Mouse (Mus musculus): Measurements from ENCODE around the gene Map3k5.

The Map3k5 gene

DNA sequence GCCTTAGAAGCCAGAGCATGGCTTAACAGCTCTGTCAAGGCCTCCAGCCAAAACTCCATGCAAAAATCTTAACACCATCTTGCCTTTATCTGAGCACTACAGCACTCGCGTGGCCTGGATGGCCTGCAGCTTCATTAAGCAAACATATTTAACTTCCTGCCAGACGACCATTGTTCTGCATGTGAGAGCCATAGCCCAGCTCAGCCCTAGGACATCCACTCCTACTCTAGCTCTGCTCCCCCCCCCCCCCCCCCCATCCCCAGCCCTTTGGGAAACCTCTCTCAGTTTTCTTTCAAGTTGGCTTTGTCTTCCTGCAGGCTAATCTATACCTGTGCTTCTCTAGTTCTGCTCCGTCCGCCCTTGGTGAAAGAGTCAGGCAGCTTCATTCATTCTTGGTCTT, 67.7 kb downstream of the Map3k5 start:
- intact Hi-C loops (cut with DNase I) = no loop called here

DNA sequence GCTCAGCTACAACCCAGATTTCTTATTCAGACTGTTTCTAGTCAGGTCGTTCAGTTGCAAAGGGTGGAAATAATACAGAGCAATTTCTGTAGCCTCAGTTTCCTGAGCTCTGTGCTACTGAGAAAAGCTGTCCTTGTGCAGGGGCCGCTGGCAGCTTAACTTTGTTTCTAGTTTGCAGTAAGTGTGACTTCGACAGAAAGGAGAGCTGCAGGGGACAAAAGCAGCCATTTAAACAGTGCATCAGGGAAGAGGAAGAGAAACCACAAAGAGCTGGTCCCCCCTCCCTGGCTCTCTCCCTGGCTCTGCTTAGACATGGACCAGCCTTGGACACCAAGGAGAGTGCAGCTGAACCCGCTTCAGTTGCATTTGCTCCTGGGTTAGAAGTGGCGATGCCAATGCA, 68.7 kb downstream of the Map3k5 start:
- intact Hi-C loops (cut with DNase I) = no loop called here

DNA sequence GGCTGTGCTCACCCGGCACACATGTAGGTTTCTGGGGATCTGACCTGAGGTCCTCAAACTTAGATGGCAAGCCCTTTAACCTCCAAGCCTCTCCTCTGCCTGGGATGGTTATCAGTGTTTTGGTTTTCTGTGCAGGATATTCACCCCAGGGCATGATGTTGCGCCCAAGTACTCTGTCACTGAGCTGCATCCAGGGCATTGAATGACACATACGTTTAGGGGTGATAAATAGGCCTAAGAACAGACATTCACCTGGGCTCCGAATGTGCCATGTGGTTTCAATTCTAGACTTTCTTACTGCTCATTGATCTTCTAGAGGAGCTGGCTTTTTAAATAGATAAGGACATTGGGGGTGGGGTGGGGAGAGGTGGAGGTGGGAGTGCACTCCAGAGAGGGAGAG, 70.5 kb downstream of the Map3k5 start:
- intact Hi-C loops (cut with DNase I) = no loop called here

DNA sequence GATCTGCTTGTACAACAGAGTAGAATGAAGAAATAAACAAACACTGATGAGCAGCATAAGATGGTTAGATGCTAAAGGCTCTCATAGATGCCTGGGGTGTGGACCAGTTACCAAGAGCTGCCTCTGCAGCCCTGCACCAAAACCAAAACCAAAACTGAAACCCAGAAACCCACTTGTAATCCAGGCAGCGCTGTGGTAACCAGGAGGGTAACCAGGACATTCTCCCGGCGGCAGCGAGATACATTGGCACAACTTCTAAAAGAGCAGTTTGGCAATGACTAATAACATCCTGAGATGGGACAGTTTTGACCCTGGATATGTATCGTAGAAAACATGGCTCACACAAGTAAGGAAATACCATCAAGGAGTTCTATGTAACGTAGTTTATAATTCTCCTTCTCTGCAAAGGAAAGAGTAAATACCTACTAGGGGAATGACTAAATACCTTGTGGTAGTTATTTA, 71.2 kb downstream of the Map3k5 start:
- intact Hi-C loops (cut with DNase I) = no loop called here

DNA sequence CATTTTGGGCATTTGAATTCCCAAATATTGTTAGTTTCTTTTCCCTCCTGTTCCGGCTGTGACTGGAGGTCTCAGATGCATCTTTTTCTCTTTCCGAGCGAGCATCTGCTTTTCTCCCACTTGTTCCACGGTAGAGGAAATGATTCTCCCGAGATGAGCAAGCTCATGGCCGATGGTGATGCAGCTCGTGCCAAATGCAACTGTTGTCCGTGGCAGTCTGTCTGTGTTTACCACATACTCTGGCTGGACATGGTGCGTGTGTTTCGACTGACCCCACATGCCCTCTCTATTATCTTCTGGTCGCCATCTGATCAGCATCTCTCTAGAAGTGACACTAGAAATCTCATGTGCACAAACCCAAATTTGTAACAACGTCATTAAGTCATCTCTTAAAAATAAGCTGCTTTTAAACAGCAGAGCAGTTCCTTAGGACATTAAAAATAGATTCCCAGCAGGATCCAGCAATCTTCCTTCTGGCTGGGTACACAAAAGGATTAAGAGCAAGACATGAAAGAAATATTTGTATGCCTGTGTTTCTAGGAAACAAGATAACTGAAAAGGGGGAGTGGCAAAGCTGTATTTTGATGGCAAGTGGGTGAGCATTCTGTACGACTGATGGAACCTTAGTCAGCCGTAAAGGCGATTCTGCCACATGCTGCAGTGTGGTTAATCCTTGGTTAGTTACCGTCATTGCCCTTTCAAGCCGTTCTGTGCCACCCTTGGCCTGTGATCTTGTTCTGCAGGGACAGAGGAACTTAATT, 72.2 kb downstream of the Map3k5 start:
- intact Hi-C loops (cut with DNase I) = no loop called here

DNA sequence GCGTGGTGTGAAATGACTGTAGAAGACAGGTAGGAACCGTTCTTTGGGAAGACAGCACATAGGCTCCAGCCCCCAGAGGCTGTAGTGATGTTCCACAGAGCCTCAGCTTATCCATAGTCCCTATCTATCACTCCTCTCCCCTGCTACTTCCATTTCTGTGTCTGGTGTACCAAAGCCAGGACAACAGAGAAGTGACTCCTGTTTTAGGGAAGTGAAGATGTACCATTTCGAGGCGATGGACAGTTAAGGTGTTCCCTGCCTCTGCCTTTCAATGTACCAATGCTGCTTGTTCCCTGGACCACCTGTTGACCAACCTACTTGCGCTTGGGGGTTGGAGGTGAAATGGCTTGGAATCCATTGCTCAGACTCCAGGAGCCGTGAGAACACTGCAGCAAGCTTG, 75.0 kb downstream of the Map3k5 start:
- intact Hi-C loops (cut with DNase I) = no loop called here

DNA sequence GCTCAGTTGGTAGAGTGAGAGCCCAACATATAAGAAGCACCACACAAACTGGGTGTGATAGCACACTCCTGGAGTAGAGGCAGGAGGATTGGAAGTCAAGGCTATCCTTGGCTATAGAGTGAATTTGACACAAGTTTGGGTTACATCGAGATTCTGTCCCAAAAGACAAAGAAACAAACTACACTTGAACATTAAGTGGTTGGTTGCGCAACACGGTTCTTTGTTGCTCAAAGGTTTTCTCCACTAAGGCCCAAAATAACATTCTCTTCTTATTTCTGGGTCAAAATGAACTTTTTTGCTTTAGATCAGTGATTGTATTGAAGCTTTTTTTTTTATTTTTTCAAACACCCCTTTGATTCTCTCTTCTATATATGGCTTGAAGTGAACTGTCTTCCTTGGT, 75.7 kb downstream of the Map3k5 start:
- intact Hi-C loops (cut with DNase I) = loop anchor here (1.0 kb wide), 1 partner anchor 8 kb away; no protein-coding TSS in a partner anchor

DNA sequence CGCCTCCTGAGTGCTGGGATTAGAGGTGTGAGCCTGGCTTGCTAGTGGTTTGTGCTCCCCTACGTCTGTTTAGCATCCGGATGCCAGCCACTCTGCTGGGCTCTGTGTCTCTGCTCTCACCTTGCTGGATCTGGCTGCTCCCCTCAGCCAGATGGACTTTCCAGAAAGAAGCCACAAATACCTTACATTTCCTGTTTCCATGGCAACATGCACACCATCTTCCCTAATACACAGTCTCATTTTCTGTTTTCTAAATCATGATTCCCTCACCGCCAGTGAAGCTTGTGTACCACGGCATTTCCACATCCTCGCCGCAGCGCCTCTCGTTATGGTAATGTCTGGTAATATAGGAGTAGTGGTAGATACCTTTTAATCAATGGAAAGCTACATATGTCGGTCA, 84.1 kb downstream of the Map3k5 start:
- intact Hi-C loops (cut with DNase I) = loop anchor here (1.0 kb wide), 1 partner anchor 8 kb away; no protein-coding TSS in a partner anchor

DNA sequence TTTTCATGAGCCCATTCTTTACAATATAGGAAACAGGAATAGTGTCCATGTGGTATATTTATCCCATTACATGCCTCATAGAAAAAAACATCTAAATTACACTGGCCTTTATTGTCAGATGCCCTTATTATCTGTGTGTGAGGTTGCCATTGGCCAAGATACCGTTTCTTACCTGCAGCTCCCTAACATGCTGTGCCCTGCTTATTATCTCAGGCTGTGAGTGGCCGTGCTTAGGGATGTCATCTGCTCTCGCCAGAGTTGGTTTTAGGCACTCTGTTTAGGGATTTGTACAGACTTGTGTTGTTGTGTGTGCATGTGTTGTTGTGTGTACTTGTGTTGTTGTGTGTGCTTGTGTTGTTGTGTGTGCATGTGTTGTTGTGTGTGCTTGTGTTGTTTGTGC, 84.5 kb downstream of the Map3k5 start:
- intact Hi-C loops (cut with DNase I) = loop anchor here (1.0 kb wide), 1 partner anchor 9 kb away; no protein-coding TSS in a partner anchor

DNA sequence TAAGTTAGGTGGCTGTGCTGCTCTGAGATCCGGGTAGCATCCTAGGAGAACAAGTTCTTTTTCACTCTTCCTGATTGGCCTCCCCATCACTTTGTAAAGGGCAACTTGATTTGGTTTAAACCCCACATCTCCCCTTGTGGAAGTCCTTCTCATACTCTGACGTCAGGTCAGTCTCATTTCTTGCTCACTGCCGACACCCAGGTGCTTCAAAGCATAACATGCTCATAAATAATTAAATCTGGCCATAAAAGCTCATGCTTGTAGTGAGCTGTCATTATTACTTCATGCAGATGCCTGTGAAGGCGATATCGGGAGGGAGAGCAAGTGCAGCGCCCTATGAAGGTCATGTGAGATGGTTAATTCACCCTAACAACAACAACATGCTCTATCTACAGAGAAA, 87.0 kb downstream of the Map3k5 start:
- intact Hi-C loops (cut with DNase I) = no loop called here

DNA sequence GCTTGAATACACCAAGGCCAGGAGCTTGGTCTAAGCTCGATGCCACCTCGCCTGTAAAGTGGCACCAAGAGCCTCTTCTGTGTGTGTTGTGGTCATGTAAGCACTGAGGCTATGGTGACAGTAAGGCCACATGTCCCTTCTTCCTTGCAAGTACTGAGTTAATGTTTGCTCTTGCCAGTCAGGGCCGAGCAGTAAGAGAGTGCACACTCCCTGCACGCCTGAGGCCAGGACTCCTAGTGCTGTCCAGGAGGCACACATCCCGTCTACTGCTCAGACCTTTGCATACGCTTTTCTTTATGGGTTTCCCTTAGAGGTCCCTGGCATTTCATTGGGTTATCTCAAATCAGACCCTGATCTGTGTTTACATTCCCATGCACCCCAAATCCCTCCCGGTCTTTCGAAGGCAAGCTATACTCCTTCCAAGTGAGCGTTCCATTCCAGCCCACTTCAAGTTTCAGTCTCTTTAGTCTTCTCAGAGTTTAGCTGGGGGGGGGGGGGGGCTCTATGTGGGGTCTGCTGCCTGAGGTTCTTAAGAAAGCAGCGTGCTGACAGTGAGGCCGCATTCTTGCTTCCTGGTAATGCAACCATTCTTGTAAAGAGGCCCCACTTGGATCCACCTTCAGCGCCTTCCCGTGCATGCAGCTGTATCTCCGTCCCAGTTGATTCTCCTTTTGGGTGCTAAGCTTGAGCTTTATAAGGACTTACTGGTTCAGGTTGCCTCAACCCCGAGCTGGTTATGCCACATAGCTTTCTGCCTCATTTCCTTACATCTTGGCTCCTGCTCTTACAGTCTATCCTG, 87.6 kb downstream of the Map3k5 start:
- intact Hi-C loops (cut with DNase I) = no loop called here

DNA sequence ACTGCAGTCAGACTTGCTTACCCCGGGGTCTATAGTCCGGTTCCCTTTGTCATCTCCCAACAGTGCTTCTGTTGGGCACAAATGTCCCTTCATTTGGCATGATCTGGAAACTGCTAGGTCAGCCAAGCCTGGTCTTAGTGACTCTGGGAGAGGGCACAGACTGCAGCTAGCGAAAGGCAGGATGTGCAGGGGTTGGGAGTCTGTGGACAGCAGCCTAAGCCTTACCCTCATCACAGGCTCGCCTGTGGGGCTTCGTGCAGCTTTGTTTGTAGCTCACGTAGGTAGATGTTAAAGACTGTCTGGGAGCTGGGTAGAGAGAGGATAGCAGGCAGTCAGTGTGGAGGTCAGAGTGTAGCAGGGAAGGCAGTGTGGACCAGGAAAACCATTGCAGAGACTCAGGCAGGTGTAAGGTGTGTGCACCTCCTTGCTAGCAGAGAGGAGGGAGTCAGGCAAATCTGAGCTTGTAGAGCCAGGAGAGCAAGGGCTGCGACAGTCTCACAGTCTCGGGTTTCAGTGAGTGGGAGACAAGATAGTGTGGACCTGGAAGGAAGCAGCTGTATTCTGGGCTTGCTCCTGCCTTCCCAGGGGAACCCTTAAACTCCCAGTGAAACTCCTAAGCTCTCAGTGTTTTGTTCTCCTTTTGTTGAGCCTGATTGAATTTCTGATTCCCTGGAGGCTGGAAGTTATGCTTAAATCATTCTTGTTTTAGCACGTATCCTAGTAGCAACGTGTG, 88.5 kb downstream of the Map3k5 start:
- intact Hi-C loops (cut with DNase I) = no loop called here

DNA sequence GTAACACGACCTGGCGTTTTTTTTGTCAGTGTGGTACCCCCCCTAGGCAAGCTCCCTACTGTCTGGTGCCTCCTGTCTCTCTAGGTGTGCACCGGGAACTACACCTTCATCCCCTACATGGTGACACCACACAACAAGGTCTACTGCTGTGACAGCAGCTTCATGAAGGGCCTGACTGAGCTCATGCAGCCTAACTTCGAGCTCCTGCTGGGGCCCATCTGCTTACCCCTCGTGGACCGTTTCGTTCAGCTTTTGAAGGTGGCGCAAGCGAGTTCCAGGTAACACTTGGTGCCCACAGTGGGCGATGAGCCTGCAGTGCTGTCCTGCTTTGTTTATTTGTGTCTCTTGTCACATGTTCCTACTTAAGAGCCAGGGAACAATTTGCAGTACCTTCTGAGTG, 89.3 kb downstream of the Map3k5 start:
- intact Hi-C loops (cut with DNase I) = no loop called here

DNA sequence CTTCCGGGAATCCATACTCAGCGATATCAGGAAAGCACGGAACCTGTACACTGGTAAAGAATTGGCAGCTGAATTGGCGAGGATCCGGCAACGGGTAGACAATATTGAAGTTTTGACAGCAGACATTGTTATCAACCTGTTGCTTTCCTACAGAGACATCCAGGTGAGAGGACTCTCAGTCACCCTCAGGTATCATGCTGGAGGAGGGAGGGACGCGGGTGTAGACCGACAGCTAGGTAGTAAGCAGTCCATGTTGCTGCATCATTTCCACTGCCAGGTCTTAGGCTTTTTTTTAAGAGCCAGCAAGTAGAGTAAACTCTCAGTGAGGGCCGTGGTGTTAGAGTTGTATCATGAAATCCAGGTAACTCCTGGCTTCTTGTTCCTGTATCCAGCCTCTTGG, 90.6 kb downstream of the Map3k5 start:
- intact Hi-C loops (cut with DNase I) = no loop called here

DNA sequence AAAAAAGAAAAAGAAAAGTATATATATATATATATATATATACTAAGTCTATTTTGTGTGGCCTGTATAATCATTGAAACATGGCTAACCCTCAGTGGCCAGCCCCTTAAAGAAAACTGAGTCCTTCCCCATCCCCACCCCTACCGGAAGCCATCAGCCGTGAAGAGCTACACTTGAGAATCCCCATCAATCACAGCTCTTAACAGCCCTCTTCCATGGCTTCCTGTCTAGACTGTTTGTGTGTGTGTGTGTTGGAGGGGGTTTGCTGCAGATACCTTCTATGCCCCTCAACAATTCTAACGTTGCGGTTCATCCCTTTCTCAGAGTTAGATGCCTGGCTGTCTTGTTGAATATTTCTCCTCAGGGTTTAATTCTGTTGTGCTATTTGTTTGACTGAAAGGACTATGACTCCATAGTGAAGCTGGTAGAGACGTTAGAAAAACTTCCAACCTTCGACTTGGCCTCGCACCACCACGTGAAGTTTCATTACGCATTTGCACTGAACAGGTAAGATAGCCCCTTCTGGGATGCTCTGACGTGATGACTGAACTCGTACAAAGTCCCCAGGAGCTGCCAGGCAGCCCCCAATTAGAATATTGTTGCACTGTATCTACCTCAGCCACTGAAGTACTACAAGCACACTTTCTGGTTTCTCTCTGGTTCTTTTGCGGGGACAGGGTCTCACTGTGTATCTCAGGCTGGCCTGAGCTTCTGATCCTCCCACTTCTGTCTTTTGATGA, 91.7 kb downstream of the Map3k5 start:
- intact Hi-C loops (cut with DNase I) = no loop called here

DNA sequence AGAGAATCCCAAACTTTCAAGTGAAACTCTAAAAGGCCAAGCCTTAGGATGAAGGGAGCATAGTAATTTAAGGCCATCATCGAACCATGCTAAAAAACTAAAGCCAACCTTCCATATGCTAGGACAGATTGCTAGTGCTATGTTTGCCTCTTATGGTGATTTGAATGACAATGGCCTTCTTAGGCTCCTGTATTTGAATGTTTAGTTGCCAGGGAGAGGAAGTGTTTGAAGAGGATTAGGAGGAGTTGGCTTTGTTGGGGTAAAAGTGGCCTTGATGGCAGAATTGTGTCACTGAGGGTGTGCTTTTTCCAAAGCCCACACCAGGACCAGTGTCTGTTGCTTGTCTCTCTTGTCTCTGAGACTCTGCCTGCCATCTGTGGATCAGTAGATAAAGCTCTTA, 96.4 kb downstream of the Map3k5 start:
- intact Hi-C loops (cut with DNase I) = no loop called here

DNA sequence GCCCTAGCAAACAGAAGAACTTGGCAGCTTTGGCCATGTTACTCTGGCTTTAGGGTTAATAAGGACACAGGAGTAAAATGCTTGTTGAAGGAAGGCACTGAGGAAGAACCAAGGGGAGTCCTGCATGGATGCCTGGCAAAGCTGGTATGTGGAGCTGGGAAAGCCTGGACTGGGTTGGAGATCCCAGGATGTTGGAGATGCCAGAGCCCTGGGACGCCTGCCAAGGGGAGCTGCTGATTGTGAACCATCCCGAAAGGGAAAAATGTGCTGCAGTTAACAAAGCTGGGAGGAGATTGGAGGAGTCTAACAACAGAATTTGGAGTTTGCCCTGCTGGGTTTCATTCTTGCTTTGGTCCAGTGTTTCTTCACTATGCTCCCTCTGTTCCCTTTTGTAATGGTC, 97.7 kb downstream of the Map3k5 start:
- intact Hi-C loops (cut with DNase I) = no loop called here

DNA sequence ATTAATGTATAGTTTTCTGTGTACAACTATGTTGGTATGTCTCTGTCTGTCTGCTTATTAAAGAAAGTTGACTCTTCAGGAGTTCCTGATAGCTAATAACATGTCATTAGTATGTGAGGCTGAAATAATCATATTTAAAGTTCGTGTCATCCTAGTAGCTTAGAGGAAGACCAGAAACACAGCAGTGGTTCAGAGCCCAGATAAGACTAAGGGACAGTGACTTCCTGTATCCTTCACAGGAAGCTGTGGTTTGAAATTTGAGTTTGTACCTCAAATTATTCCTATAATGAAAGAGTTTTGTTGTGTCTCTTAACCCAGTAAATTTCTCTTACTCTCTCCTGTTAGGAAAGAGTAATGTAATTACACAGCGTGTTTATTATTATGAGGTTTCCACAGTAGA, 102.1 kb downstream of the Map3k5 start:
- intact Hi-C loops (cut with DNase I) = no loop called here

DNA sequence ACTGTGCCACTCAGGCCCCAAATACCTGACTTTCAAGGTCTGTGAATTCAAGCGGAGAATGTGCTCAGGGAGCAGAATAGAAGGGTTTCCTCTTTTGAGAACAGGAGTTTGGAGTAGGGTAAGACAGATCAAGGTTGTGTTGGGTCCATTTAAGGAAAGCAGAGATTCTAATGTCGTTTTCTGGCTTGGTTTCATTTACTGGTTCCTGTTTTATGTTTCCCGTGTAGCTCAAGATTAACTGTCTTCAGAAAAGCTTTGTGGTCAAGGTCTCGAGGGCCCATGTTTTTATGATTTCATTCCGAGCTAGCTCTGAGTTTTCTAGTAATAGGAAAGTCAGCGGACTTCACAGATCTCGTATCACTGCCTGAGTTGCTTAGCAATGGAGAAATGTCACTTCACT, 102.6 kb downstream of the Map3k5 start:
- intact Hi-C loops (cut with DNase I) = no loop called here

DNA sequence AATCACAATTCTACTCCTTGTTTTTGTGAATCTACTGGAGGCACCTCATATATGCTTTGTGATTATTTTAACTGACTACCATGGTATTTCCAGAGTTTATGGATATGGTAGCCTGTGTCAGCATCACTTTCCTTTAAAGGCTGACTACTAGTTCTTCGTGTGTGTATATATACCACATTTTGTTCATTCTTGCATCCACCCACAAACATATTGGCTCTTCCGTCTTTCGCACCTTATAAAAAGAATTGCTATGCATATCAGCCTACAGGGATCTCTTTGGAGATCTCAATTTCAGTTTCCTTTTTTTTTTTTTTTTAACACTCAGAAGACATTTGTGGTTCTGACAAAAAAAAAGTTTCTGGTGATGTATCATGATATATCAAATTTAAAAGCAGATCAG, 105.3 kb downstream of the Map3k5 start:
- intact Hi-C loops (cut with DNase I) = no loop called here

DNA sequence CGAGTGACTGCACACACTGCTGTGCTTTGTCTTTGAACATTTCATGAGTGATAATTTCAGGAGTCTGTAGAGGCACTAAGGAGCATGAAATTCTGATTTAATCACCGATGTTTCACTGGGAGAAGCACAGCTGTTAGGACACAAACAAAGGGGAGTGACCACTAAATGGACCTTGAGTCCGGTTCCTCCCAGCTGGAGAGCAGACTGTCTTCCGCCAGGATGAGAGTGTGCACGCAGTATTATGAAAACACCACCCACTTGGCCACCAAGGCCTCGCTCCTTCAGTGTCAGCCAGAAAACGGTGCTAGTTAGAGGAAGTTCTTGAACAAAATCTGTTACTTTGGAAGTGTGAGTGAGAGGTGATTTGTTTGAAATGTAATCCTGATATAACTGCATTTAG, 105.8 kb downstream of the Map3k5 start:
- intact Hi-C loops (cut with DNase I) = no loop called here

Data from adrenal gland (tissue).